Mouse (Mus musculus): ENCODE data around the gene Cfap61. TPM values are rescaled to one million over a fixed set of nuclear protein-coding genes. Genes with fewer than 3 reads are reported as not detected.

Cfap61 gene
- total RNA-seq, 2 experiments from 2014 or later: not detected

DNA sequence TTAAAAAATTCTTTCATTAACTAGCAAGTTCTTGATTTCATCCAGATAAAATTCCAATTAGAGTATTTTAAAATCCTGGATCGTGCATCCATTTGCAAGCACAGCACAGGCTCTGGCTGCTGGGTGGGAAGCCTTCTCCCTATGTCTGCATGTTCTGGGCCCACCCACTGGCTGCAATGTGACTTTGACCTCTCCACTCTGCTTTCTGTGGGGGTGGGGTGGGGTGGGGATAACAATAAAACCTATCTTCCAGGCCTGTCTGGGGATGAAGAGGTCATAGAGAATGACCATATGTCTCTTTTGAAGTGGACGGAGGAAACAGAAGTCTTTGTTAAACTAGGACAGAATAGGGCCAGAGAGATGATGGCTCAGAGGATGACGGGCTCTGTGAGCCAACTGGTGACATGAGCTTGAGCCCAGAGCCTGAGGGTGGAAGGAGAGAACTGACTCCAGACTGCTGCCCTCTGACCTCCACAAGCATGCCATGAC is 183.4 kb downstream of the Cfap61 start:
- no peak for ATAC-seq (replicated peaks; ENCODE audit: low FRiP score, poor library complexity, severe bottlenecking)

DNA sequence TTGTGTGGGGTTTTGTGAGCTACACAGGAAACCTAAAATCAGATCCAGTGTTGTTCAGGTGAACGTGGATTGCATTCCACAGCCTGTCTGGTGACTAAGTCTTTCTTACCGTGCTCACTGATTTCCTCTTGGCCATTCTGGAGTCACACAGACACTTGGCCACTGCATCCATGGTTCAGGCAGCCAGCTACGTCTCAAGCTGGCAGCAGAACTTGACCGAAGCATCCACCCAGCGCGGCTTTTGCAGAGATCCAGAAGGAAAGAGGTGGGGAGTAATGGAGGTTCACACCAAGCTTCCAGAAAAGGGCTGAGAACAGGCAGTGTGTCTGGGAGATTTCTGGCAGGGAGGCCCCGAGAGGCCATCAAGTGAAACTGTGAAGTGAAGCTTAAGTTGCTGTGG is 187.0 kb downstream of the Cfap61 start:
- no peak for ATAC-seq (replicated peaks; ENCODE audit: low FRiP score, poor library complexity, severe bottlenecking)

- ATAC-seq (replicated peaks; ENCODE audit: low FRiP score, poor library complexity, severe bottlenecking): no peak
These were observed 190.5 kb downstream of the Cfap61 start for GRCm38 (mm10) chr2:146125129-146125528.

- ATAC-seq (replicated peaks; ENCODE audit: low FRiP score, poor library complexity, severe bottlenecking): no peak
These were observed 194.0 kb downstream of the Cfap61 start for GRCm38 (mm10) chr2:146128622-146129021.

DNA sequence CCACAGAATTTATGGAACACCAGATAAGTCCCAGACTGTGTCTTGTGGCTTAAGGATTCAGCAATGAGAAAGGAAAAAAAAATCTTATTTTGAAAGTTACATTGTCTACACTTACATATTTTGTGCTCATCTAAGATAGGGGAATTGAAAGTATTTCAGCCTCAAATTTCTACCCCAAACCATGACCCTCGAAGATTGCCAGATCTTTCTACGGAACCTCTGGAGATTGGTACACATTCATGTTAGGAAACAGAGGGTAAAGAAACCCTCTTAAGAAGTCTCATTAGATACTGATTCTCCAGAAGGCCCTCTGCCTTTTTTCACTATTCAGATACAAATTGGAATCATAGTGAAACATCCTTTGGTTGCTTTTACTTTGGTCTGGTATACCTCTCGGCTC is 195.9 kb downstream of the Cfap61 start:
- no peak for ATAC-seq (replicated peaks; ENCODE audit: low FRiP score, poor library complexity, severe bottlenecking)

DNA sequence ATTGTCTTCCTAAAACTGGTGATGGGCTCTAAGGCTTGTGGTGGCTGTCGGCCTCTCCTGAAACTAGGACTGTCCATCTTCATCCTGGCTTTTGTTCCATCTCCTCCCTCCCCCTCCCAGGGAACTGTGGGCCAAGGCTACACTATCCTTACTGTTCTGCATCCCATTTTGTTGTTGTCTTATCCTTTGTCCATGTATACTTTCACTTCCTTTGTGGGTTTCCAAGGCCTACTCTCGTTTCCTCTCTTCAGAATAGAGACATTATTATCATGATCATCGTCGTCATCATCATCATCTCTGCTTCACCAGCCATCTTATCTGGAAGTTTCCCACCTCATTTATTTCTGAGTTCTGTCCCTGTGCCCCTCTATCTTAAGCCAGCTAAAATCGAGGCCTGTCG is 199.7 kb downstream of the Cfap61 start:
- no peak for ATAC-seq (replicated peaks; ENCODE audit: low FRiP score, poor library complexity, severe bottlenecking)

DNA sequence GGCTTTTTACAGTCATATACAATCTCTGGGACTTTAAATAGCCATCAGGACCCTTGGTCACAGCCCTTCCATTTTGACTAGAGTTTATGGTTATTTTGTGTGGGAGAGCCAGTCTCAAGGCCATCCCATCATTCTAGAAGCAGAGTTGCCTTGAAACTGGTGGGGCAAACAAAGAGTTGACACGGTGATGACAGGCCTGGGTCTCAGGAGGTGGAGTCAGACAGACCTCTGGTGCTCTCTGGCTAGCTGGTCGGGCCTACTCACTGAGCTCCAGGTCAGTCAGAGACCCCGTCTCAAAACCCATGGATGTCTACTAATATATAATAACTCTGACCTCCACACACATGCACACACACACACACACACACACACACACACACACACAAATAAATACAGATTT is 206.1 kb downstream of the Cfap61 start:
- no peak for ATAC-seq (replicated peaks; ENCODE audit: low FRiP score, poor library complexity, severe bottlenecking)

DNA sequence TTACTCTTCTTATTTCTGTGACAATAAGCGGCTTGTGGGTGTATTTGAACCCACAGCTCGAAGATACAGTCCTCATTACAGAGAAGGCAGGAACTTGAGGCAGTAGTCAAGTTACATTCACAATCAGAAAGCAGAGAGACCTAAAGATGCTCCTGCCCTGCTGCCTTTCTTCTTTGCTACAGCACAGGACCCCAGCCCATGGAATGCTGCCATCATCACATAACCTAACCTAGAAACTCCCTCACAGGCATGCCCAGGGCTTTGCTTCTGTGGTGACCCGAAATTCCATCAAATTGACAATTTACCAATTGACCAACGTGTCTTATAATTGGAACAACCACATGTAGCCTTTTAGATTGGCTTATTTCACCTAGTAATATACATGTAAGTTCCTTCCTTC is 212.7 kb downstream of the Cfap61 start:
- ATAC-seq (replicated peaks; ENCODE audit: low FRiP score, poor library complexity, severe bottlenecking): no peak

- no peak for ATAC-seq (replicated peaks; ENCODE audit: low FRiP score, poor library complexity, severe bottlenecking)
These were observed 213.2 kb downstream of the Cfap61 start for GRCm38 (mm10) chr2:146147801-146148200.

DNA sequence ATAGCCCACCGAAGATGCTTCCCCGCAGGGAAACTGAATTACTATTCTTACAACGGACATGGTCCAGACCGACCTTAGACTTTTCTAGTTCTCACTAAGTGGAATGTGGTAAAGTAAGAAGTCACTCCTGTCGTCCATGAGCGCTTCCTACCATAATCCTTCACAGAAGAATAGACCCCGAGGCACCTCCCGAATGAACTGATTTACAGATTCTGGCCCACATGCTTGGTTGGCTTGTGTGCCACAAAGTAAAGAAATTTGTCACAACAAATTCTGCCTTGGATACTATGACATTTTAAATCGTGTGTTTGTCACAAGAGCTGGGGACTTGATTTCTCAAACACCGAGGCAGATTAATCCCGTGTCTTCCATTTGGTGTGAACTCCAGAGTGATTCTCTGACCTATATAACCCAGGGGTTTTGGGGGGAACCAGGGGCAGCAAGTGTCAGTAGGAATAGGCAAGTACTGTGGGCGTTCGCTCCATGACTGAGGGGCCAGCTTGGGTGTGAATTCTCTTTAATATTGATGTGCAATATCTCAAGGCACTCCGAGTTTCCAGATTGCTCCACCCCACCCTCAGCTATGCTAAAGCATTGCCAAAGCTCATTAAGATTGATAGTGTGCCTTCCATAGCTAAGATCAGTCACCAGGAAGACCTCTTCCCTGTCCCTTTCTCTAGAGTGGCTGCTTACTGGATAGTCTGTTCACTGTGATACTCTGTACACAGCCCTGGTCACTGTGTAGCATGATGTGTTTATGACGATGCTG is 214.8 kb downstream of the Cfap61 start:
- ATAC-seq (replicated peaks; ENCODE audit: low FRiP score, poor library complexity, severe bottlenecking): no peak

DNA sequence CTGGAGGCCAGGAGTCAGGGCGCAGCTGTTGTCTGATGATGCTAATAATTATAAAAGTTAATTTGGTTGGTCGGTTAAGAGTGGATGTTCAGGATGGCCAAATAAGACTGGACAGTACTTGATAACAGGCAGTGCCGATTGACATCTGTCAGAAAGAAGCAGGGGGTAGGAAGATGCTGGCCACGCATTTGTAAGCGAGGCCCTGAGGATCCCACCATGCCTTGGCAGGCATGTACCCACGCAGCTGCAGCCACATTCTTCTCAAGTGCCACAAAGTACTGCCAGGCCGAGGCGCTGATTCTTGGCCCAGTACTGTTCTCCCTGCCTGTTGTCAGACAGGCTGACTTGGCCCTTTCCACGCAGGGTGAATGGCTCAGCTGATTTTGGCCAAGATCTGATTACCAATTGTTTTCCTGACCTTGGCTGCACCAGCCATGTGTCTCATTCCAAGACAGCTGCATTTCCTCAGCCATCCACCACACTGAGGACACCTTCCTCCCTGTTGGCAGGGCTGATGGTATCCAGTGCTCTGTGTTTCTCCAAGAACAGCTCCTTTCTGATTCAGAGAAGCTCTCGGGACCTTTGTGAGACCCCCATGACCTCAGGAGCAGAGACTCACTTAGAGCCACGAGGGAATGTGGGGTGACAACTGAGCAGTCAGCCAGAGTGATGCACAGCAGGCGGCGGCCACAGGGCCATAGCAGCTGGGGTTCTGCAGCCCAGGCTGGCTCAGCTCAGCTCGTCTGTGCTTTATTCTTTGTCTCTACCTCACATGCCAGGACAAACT is 233.6 kb downstream of the Cfap61 start:
- no peak for ATAC-seq (replicated peaks; ENCODE audit: low FRiP score, poor library complexity, severe bottlenecking)

GRCm38 (mm10) chr2:146169492-146169891 is 234.9 kb downstream of the Cfap61 start:
- ATAC-seq (replicated peaks; ENCODE audit: low FRiP score, poor library complexity, severe bottlenecking): no peak

- no peak for ATAC-seq (replicated peaks; ENCODE audit: low FRiP score, poor library complexity, severe bottlenecking)
These were observed 237.5 kb downstream of the Cfap61 start for GRCm38 (mm10) chr2:146172106-146172505.

GRCm38 (mm10) chr2:146174173-146174572 is 239.6 kb downstream of the Cfap61 start:
- ATAC-seq (replicated peaks; ENCODE audit: low FRiP score, poor library complexity, severe bottlenecking): no peak

DNA sequence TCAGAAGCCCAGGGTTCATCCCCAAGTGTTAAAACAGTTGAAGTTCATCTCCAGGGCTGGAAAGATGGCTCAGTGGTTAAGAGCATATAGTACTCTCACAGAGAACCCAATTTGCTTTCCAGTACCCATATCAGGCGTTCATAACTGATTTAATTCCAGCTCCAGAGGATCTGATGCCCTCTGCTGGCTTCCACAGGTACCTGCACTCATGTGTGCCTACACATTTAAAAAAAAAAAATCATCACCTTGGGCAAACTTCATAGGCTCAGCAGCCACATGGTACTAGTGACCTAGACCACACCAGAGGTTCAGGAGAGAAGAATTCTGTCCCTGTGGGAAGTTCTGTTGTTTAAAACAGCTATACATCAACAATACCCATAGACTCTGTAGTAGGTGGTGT is 244.1 kb downstream of the Cfap61 start:
- no peak for ATAC-seq (replicated peaks; ENCODE audit: low FRiP score, poor library complexity, severe bottlenecking)

GRCm38 (mm10) chr2:146183830-146184793 is 249.5 kb downstream of the Cfap61 start:
- ATAC-seq (replicated peaks; ENCODE audit: low FRiP score, poor library complexity, severe bottlenecking): no peak

- ATAC-seq (replicated peaks; ENCODE audit: low FRiP score, poor library complexity, severe bottlenecking): no peak
These were observed 261.5 kb downstream of the Cfap61 start for GRCm38 (mm10) chr2:146196126-146196525.

DNA sequence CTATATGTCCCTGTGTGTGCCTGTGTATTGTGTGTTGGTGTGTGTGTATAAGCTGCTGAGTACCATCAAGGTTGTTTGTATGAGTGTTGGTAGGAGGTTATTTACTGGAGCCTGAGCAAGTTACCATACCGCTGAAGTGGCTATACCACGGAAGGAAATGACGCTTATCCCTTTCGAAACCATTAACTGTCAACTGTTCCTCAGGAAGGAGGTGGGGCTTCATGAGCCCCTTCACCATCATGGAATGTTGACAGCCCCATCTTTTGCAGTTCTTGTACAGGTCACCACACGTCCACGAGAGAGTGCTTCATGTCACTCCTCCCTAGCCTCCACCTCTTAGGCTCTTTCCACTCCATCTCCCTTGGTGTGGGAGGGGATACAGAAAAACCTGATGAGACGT is 263.4 kb downstream of the Cfap61 start:
- no peak for ATAC-seq (replicated peaks; ENCODE audit: low FRiP score, poor library complexity, severe bottlenecking)

DNA sequence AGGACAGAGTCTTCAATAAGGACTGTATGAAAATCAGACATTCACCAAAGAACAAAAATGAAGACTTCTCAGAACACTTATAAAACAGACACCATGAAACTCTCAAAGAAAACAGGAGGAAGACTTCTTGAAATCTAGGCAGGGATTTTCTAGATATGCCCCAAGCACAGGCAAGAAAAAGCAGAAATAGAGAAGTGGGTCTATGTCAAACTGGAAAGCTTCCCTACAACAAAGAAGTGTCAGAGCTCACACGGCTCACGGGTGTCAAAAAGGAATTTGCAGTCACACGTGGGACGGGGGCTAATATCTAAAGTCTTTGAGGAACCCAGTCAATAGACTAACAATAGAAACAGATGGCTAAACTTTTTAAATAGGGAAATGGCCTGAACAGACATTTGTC is 276.4 kb downstream of the Cfap61 start:
- ATAC-seq (replicated peaks; ENCODE audit: low FRiP score, poor library complexity, severe bottlenecking): no peak

DNA sequence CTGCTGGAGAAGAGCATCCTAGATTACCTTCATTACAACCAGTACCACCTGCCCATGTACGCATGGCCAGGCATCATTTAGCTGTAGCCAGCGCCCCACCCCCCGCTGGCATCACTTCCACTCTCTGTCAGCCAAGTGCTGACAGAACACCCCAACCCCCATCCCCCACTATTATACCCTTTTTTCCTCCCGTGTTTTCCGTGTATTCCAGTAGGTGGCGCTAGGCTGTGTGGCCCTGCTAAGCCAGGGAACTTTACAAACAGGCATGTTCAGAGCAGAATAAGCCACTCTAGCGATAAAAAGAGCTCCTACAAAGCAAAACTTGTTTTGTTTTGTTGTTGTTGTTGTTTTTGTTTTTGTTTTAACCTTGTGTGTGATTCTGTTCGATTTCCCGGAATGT is 280.1 kb downstream of the Cfap61 start:
- ATAC-seq (replicated peaks; ENCODE audit: low FRiP score, poor library complexity, severe bottlenecking): no peak

All from erythroid progenitor cell, adult 5-6 weeks (primary cell).